ENCODE assay signal across 8 mouse cellular contexts in genomic region chr6:29444773-29445172, GRCm38 (mm10). TPM values are rescaled to one million over a fixed set of nuclear protein-coding genes. Genes with fewer than 3 reads are reported as not detected.
DNase-seq lines count a peak whose midpoint lies in the region; ATAC-seq and TF ChIP-seq lines count a peak whose summit lies in the region.

No protein-coding gene starts in this region.

- H3K79me2 ChIP-seq in C2C12 (ENCODE audit: control insufficient read depth, insufficient read depth): no peaks in the 10 kb centered on the region
- no peaks in the 10 kb centered on the region for H3K79me2 ChIP-seq in MEL (ENCODE audit: control insufficient read depth, insufficient read depth, low read length, poor library complexity)

- no peak overlapping the region for H3K4me2 ChIP-seq in hindbrain, embryonic 11.5 days (replicated peaks; ENCODE audit: low read depth, low read length)
- H3K4me2 ChIP-seq in hindbrain, embryonic 14.5 days (replicated peaks): no peak overlapping the region

- no peak overlapping the region for H3K4me3 ChIP-seq in hindbrain, embryonic 11.5 days (ENCODE audit: low read depth, low read length)
- no peak overlapping the region for H3K4me3 ChIP-seq in hindbrain, embryonic 14.5 days (replicated peaks; ENCODE audit: low read length)
- H3K4me3 ChIP-seq in C2C12 (ENCODE audit: insufficient read depth, poor library complexity, severe bottlenecking) (no peak overlapping the region), MEL (ENCODE audit: control insufficient read depth in 1 of 2, insufficient read depth in 1 of 2, low read depth in 2 of 2, low read length in 2 of 2) (no peak overlapping the region)
- H3K4me3 ChIP-seq in embryonic facial prominence, embryonic 10.5 days: no peak overlapping the region

- H3K9me3 ChIP-seq in hindbrain, embryonic 11.5 days (ENCODE audit: control insufficient read depth, low read length): no peaks in the 10 kb centered on the region
- H3K9me3 ChIP-seq in hindbrain, embryonic 14.5 days (ENCODE audit: control insufficient read depth, low read length): no peaks in the 10 kb centered on the region
- H3K9me3 ChIP-seq in MEL (replicated peaks; ENCODE audit: insufficient read depth, low read length): no peaks in the 10 kb centered on the region
- no peaks in the 10 kb centered on the region for H3K9me3 ChIP-seq in embryonic facial prominence, embryonic 10.5 days

- H3K36me3 ChIP-seq in hindbrain, embryonic 11.5 days (ENCODE audit: control insufficient read depth, insufficient read depth, low read length): no peaks in the 10 kb centered on the region
- peaks cover 10% of the 10 kb centered on the region; the same call in 1 of the 2 replicates for H3K36me3 ChIP-seq in hindbrain, embryonic 14.5 days (replicated peaks; ENCODE audit: control insufficient read depth, insufficient read depth)
- peaks cover 82% of the 10 kb centered on the region for H3K36me3 ChIP-seq in C2C12 (ENCODE audit: control insufficient read depth, insufficient read depth)
- H3K36me3 ChIP-seq in MEL (ENCODE audit: control insufficient read depth in 1 of 2, insufficient read depth in 2 of 2, low read length in 2 of 2): no peaks in the 10 kb centered on the region; a peak in 1 of 4 replicates
- H3K36me3 ChIP-seq in embryonic facial prominence, embryonic 10.5 days (replicated peaks): peaks cover 60% of the 10 kb centered on the region

- H3K4me1 ChIP-seq in hindbrain, embryonic 11.5 days (replicated peaks; ENCODE audit: control insufficient read depth, insufficient read depth, low read length): no peaks in the 10 kb centered on the region
- H3K4me1 ChIP-seq in hindbrain, embryonic 14.5 days (replicated peaks; ENCODE audit: control insufficient read depth, insufficient read depth, low read length): no peaks in the 10 kb centered on the region
- no peaks in the 10 kb centered on the region for H3K4me1 ChIP-seq in MEL (ENCODE audit: control insufficient read depth in 1 of 2, insufficient read depth in 2 of 2, low read length in 2 of 2)
- H3K4me1 ChIP-seq in embryonic facial prominence, embryonic 10.5 days: no peaks in the 10 kb centered on the region

- peak; percentile 32 for TF ChIP-seq CTCF in C2C12 (IDR thresholded peaks at IDR 0.05; ENCODE audit: control insufficient read depth, insufficient read depth, insufficient read length)
- TF ChIP-seq CTCF in MEL (IDR thresholded peaks at IDR 0.05 in 2 of 3, conservative IDR thresholded peaks at IDR 0.05 in 1 of 3; ENCODE audit: control insufficient read depth in 1 of 3, insufficient read depth in 1 of 3, low read depth in 2 of 3, low read length in 3 of 3, poor library complexity in 1 of 3, severe bottlenecking in 1 of 3): peak; percentile 84 to 88 (median 87)

- peak; percentile 64 for TF ChIP-seq RAD21 in MEL (IDR thresholded peaks at IDR 0.05; ENCODE audit: low read depth, low read length)

- ATAC-seq in hindbrain, embryonic 11.5 days (ENCODE audit: low FRiP score): no peak
- ATAC-seq in hindbrain, embryonic 14.5 days (ENCODE audit: low FRiP score): no peak
- ATAC-seq in megakaryocyte, adult 5-6 weeks (ENCODE audit: poor library complexity, severe bottlenecking): peak; percentile 52; the same call in 1 of the 2 replicates

- no peak for TF ChIP-seq POLR2A in MEL (IDR thresholded peaks at IDR 0.05; ENCODE audit: control insufficient read depth in 1 of 2, insufficient read depth in 1 of 2, low read depth in 1 of 2, low read length in 2 of 2, poor library complexity in 1 of 2)

- peak; percentile 65 for DNase-seq in hindbrain, embryonic 11.5 days (ENCODE audit: low spot score)
- no peak for DNase-seq in hindbrain, embryonic 14.5 days (ENCODE audit: low spot score)
- DNase-seq in MEL (ENCODE audit: low read depth, low spot score): peak; percentile 62
- DNase-seq in embryonic facial prominence, embryonic 10.5 days (ENCODE audit: low spot score): peak; percentile 47
- DNase-seq in layer of hippocampus, adult 9-10 months (ENCODE audit: low spot score): no peak
- DNase-seq in right cerebral cortex, postnatal 14 days: no peak

- H3K9ac ChIP-seq in hindbrain, embryonic 11.5 days (ENCODE audit: low read depth, low read length): no peak overlapping the region
- H3K9ac ChIP-seq in hindbrain, embryonic 14.5 days: no peak overlapping the region
- no peak overlapping the region for H3K9ac ChIP-seq in MEL (ENCODE audit: control insufficient read depth, low read depth, low read length, poor library complexity, severe bottlenecking)

- 71% methylated on average over 11 of the region's 11 CpGs for WGBS in hindbrain, embryonic 11.5 days
- 72% methylated on average over 11 of the region's 11 CpGs for WGBS in hindbrain, embryonic 14.5 days
- 74% methylated on average over 11 of the region's 11 CpGs for WGBS in embryonic facial prominence, embryonic 10.5 days

- TF ChIP-seq EP300 in MEL (IDR thresholded peaks at IDR 0.05; ENCODE audit: low read depth in 1 of 2, low read length in 2 of 2): no peak

- H3K79me3 ChIP-seq in C2C12 (ENCODE audit: low read depth): no peaks in the 10 kb centered on the region

- H3K27me3 ChIP-seq in hindbrain, embryonic 11.5 days (ENCODE audit: control insufficient read depth, insufficient read depth, low read length): no peaks in the 10 kb centered on the region
- H3K27me3 ChIP-seq in hindbrain, embryonic 14.5 days (ENCODE audit: control insufficient read depth, insufficient read depth, low read length): no peaks in the 10 kb centered on the region
- H3K27me3 ChIP-seq in C2C12 (ENCODE audit: control insufficient read depth, insufficient read depth, insufficient read length) (no peaks in the 10 kb centered on the region), MEL (ENCODE audit: control insufficient read depth in 1 of 2, insufficient read depth in 2 of 2, low read length in 2 of 2) (no peaks in the 10 kb centered on the region)
- no peaks in the 10 kb centered on the region for H3K27me3 ChIP-seq in embryonic facial prominence, embryonic 10.5 days (replicated peaks; ENCODE audit: low read depth, poor library complexity, severe bottlenecking)

- no peak overlapping the region for H3K27ac ChIP-seq in hindbrain, embryonic 11.5 days (ENCODE audit: low read depth, low read length)
- no peak overlapping the region for H3K27ac ChIP-seq in hindbrain, embryonic 14.5 days
- H3K27ac ChIP-seq in MEL (ENCODE audit: control insufficient read depth, low read depth, low read length): no peak overlapping the region
- H3K27ac ChIP-seq in embryonic facial prominence, embryonic 10.5 days (replicated peaks): no peak overlapping the region

- no peak overlapping the region for H3ac ChIP-seq in C2C12 (ENCODE audit: control insufficient read depth, insufficient read length, low read depth)

RNA-seq across cellular contexts. Expression of gene Flnc, which starts 11.7 kb away (rescaled TPM):
- 2.5 and 2.9 TPM in 2 replicates for polyA plus RNA-seq in hindbrain, embryonic 11.5 days (2014; fragmentation: Nextera tagmentation; extraction: Ambion mirVana)
- 4.8 and 6.8 TPM in 2 replicates for polyA plus RNA-seq in hindbrain, embryonic 14.5 days (2014; fragmentation: Nextera tagmentation; extraction: Ambion mirVana)
- 51.0 TPM for polyA plus RNA-seq in C2C12 (2012; fragmentation: generic; extraction: Trizol)
- 0.26 and 0.27 TPM in 2 replicates for total RNA-seq in MEL (2012; rRNA removed)
- polyA plus RNA-seq in MEL (2012; ENCODE audit: insufficient read depth in 1 of 2, insufficient read length in 2 of 2, low read depth in 1 of 2, low replicate concordance in 2 of 2, missing spikeins in 1 of 2): under 1 TPM in 1 of 2 experiments, not detected in 1; 0.31 TPM
- 4.0 and 4.5 TPM in 2 replicates for polyA plus RNA-seq in embryonic facial prominence, embryonic 10.5 days (2016; fragmentation: Nextera tagmentation; extraction: Ambion mirVana)
- total RNA-seq in megakaryocyte, adult 5-6 weeks (2015): not detected in 2 replicates
- not detected in 2 replicates for total RNA-seq in megakaryocyte, adult 5-6 weeks (2017)

RNA-seq across cellular contexts. Expression of gene Atp6v1f, which starts 22.7 kb away (rescaled TPM):
- 209 and 215 TPM in 2 replicates for polyA plus RNA-seq in hindbrain, embryonic 11.5 days (2014; fragmentation: Nextera tagmentation; extraction: Ambion mirVana)
- polyA plus RNA-seq in hindbrain, embryonic 14.5 days (2014; fragmentation: Nextera tagmentation; extraction: Ambion mirVana): 319 and 346 TPM in 2 replicates
- 210 TPM for polyA plus RNA-seq in C2C12 (2012; fragmentation: generic; extraction: Trizol)
- 289 and 312 TPM in 2 replicates for total RNA-seq in MEL (2012; rRNA removed)
- 100 to 1,000 TPM in 1 of 2 experiments, not detected in 1; 349 TPM for polyA plus RNA-seq in MEL (2012; ENCODE audit: insufficient read depth in 1 of 2, insufficient read length in 2 of 2, low read depth in 1 of 2, low replicate concordance in 2 of 2, missing spikeins in 1 of 2)
- 206 and 207 TPM in 2 replicates for polyA plus RNA-seq in embryonic facial prominence, embryonic 10.5 days (2016; fragmentation: Nextera tagmentation; extraction: Ambion mirVana)
- total RNA-seq in megakaryocyte, adult 5-6 weeks (2015): 238 and 251 TPM in 2 replicates
- total RNA-seq in megakaryocyte, adult 5-6 weeks (2017): 225 and 238 TPM in 2 replicates

RNA-seq across cellular contexts. Expression of gene Atp6v1fnb, which starts 26.5 kb away (rescaled TPM):
- polyA plus RNA-seq in hindbrain, embryonic 11.5 days (2014; fragmentation: Nextera tagmentation; extraction: Ambion mirVana): not detected in 2 replicates
- polyA plus RNA-seq in hindbrain, embryonic 14.5 days (2014; fragmentation: Nextera tagmentation; extraction: Ambion mirVana): 0.70 TPM in 1 of 2 replicates, not detected in the other
- not detected for polyA plus RNA-seq in C2C12 (2012; fragmentation: generic; extraction: Trizol)
- total RNA-seq in MEL (2012; rRNA removed): not detected in 2 replicates
- polyA plus RNA-seq in MEL (2012; ENCODE audit: insufficient read depth in 1 of 2, insufficient read length in 2 of 2, low read depth in 1 of 2, low replicate concordance in 2 of 2, missing spikeins in 1 of 2): under 1 TPM in 1 of 2 experiments, not detected in 1; 0.13 TPM
- 0.28 TPM in 1 of 2 replicates, not detected in the other for polyA plus RNA-seq in embryonic facial prominence, embryonic 10.5 days (2016; fragmentation: Nextera tagmentation; extraction: Ambion mirVana)
- total RNA-seq in megakaryocyte, adult 5-6 weeks (2015): 0.67 TPM in 1 of 2 replicates, not detected in the other
- total RNA-seq in megakaryocyte, adult 5-6 weeks (2017): 0.29 TPM in 1 of 2 replicates, not detected in the other

RNA-seq across cellular contexts. Expression of gene Ccdc136, which starts 48.7 kb away (rescaled TPM):
- polyA plus RNA-seq in hindbrain, embryonic 11.5 days (2014; fragmentation: Nextera tagmentation; extraction: Ambion mirVana): 25.4 and 27.0 TPM in 2 replicates
- polyA plus RNA-seq in hindbrain, embryonic 14.5 days (2014; fragmentation: Nextera tagmentation; extraction: Ambion mirVana): 53.2 and 55.7 TPM in 2 replicates
- polyA plus RNA-seq in C2C12 (2012; fragmentation: generic; extraction: Trizol) (8.1 TPM), MEL (2012; ENCODE audit: insufficient read depth in 1 of 2, insufficient read length in 2 of 2, low read depth in 1 of 2, low replicate concordance in 2 of 2, missing spikeins in 1 of 2) (under 1 TPM in 1 of 2 experiments, not detected in 1; 0.22 TPM)
- not detected in 2 replicates for total RNA-seq in MEL (2012; rRNA removed)
- polyA plus RNA-seq in embryonic facial prominence, embryonic 10.5 days (2016; fragmentation: Nextera tagmentation; extraction: Ambion mirVana): 18.6 and 23.1 TPM in 2 replicates
- total RNA-seq in megakaryocyte, adult 5-6 weeks (2015): 0.11 TPM in 1 of 2 replicates, not detected in the other
- 1.5 TPM in 1 of 2 replicates, not detected in the other for total RNA-seq in megakaryocyte, adult 5-6 weeks (2017)

RNA-seq across cellular contexts. Expression of gene Opn1sw, which starts 56.5 kb away (rescaled TPM):
- polyA plus RNA-seq in hindbrain, embryonic 11.5 days (2014; fragmentation: Nextera tagmentation; extraction: Ambion mirVana): 0.10 and 0.31 TPM in 2 replicates
- 0.46 and 0.48 TPM in 2 replicates for polyA plus RNA-seq in hindbrain, embryonic 14.5 days (2014; fragmentation: Nextera tagmentation; extraction: Ambion mirVana)
- polyA plus RNA-seq in C2C12 (2012; fragmentation: generic; extraction: Trizol): 0.06 TPM
- 0.23 TPM in 1 of 2 replicates, not detected in the other for total RNA-seq in MEL (2012; rRNA removed)
- polyA plus RNA-seq in MEL (2012; ENCODE audit: insufficient read depth in 1 of 2, insufficient read length in 2 of 2, low read depth in 1 of 2, low replicate concordance in 2 of 2, missing spikeins in 1 of 2): under 1 TPM in 1 of 2 experiments, not detected in 1; 0.04 TPM
- 0.25 and 0.40 TPM in 2 replicates for polyA plus RNA-seq in embryonic facial prominence, embryonic 10.5 days (2016; fragmentation: Nextera tagmentation; extraction: Ambion mirVana)
- not detected in 2 replicates for total RNA-seq in megakaryocyte, adult 5-6 weeks (2015)
- total RNA-seq in megakaryocyte, adult 5-6 weeks (2017): not detected in 2 replicates

Comparison
In these comparisons a context has a peak if more than half of its experiments do, and no peak if none do; other contexts are left out.
1. DNase-seq: peak in hindbrain, embryonic 11.5 days (single experiment), MEL (single experiment) and embryonic facial prominence, embryonic 10.5 days (single experiment); none in hindbrain, embryonic 14.5 days (single experiment), layer of hippocampus, adult 9-10 months (single experiment) and right cerebral cortex, postnatal 14 days (single experiment).